Mouse (Mus musculus): ENCODE results near the gene Apol9b. TPM values are rescaled to one million over a fixed set of nuclear protein-coding genes. Genes with fewer than 3 reads are reported as not detected.

Apol9b gene
- total RNA-seq, 2 experiments from 2014 or later: not detected

DNA sequence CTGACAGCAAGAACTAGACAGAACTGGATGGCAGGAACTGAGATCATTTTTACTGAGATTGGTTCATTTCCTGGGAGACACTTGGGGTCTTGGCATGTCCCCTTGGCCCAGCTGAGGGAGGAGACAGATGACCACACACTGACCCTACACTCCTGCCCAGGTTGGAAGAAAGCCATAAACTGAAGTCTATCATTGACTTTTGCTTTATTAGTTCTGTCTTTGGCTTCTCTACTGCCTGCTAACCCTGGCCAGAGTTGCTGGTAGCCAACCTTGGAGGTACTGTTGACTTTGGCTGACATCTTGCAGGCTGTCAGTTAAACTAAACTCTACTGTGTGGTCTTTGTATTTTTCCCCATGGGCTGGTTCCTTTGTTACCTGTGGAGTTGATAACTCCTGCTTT lies 16.2 kb downstream of the Apol9b start:
- DNase-seq (ENCODE audit: extremely low spot score in 1 of 2, low spot score in 1 of 2): no peak

DNA sequence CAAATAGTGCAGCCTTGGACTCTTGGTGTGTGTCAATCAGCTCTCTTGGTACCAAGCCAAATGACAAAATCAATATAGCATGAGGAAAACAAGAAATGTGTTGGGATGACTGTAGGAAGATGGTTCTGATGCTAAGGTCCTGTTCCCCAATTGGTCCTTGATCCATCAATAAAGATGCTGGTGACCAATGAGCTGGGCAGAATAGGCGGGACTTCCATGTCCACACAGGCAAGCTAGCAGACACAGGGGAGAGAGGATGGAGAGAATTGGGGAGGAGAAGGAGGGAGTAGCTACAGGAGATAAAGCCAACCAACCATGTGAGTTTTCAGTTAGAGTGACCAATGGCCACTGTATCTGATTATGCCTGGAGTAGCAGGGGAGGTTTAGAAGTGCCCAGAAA lies 17.5 kb downstream of the Apol9b start:
- no peak for DNase-seq (ENCODE audit: extremely low spot score in 1 of 2, low spot score in 1 of 2)

DNA sequence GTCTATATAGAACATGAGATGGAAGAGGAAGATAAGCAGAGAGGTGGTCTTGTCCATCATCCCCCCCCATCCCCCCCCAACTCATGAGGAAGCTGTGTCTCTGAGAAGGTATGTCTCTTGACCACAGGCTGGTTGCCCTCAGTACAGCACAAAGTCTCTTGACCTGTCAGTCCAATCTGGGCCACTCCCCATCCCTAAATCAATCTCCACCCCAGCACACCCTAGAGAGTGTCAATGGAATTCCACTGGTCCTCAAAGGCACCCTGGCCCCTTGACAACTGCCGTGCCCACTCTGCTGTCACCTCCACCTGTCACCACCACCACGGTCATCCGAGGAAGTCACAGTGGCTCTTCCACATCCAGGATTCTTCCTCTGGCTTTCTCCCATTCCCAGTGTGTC lies 19.6 kb downstream of the Apol9b start:
- DNase-seq (ENCODE audit: extremely low spot score in 1 of 2, low spot score in 1 of 2): no peak

DNA sequence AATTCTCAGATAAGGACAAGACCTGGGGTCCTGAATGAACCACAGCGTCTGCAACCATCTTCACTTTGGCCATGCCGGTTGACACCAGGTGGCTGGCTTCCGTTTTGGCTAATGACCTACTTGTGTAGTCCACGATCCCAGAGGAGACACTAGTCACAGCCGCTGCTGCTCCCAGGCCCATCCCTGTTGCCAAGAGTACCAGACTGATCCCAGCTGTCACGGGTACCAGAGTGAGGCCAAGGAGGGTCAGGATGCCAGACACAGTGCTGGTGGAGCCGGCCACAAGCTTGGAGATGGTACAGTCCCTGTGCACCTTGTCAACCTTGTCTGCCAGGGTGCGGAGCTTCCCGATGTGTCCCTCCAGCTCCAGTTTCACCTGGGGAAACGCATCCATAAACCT lies 20.9 kb downstream of the Apol9b start:
- no peak for DNase-seq (ENCODE audit: extremely low spot score in 1 of 2, low spot score in 1 of 2)

DNA sequence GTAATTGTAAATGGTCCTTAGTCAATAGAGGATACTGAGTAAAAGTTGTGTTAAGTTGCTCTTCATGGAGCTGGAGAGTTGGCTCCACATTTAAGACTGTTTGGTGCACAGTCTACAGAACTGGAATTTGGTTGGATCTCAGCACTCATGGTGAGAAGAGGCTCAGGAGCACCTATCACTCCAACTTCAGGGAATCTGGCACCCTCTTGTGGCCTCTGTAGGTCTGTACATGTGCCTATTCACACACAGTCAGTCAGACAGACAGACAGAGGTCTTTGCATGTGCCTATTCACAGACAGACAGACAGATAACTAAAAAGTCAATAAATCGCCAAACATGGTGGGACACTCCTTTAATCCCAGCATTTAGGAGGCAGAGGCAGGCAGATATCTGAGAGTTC lies 21.6 kb downstream of the Apol9b start:
- DNase-seq (ENCODE audit: extremely low spot score in 1 of 2, low spot score in 1 of 2): no peak

GRCm38 (mm10) chr15:77752443-77752842 lies 23.6 kb downstream of the Apol9b start:
- no peak for DNase-seq (ENCODE audit: extremely low spot score in 1 of 2, low spot score in 1 of 2)

DNA sequence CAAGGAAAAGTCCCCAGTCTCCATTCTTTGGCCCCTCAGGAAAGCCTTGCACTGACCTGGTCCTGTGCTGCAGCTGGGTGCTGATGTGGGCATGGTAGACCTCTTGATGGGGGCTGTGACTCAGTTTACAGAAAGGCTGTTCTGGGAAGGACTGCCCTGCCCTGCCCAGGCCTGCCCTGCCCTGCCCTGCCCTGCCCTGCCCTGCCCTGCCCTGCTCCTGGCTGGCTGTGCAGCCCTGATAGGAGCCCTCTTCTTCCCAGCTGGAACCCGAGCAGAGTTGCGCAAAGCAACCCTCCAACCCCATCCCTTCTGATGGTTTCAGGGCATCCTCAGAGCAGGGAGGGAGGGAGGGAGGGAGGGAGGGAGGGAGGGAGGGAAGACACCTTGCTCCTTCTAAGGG lies 26.3 kb downstream of the Apol9b start:
- DNase-seq (ENCODE audit: extremely low spot score in 1 of 2, low spot score in 1 of 2): no peak

GRCm38 (mm10) chr15:77756081-77756480 lies 27.2 kb downstream of the Apol9b start:
- DNase-seq (ENCODE audit: extremely low spot score in 1 of 2, low spot score in 1 of 2): no peak

DNA sequence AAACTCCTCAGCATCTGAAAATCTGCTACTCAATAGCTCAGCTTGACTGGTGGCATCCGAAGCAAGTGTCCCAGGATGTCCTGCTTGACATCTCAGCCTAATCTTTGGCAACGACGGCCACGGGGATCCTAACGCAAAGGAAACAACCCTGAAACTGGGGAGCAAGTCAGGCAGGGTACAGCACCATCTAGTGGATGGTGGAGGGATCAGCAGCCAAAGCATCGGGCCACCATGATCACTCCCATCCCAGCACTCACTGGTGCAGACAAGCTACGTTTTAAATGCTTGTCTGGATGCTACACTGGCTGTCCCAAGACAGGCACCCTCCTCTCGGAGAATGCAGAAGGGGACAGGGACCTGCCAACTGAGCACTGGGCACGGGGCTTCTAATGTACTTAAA lies 28.0 kb downstream of the Apol9b start, which contains the start of gene Apol8:
Gene Apol8 (minus strand): TSS at position 156 of the 400 bp plus-strand sequence.
- DNase-seq (ENCODE audit: extremely low spot score in 1 of 2, low spot score in 1 of 2): peak in 1 of 2 experiments; percentile 53

- no peak for DNase-seq (ENCODE audit: extremely low spot score in 1 of 2, low spot score in 1 of 2)
Measured at GRCm38 (mm10) chr15:77757586-77758226, 28.9 kb downstream of the Apol9b start.

DNA sequence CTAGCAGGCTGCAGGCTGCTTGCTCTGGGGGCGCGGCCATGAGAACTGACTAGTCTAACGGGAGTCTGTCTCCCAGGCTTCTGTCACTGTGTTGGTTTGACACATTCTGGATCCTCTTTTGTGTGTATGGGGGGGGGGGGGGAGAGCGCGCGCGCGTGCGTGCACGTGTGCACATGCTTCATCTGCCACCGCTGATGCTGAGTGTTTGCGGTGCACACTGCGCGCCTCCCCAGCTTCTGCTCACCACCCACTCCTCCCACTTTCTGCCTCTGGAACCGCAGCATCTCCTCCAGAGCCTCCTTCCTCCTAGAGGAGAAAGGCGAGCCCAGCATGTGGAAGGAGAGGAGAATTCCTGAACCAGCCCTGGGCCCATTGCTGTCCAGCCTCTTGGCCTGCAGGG lies 31.2 kb downstream of the Apol9b start:
- DNase-seq (ENCODE audit: extremely low spot score in 1 of 2, low spot score in 1 of 2): no peak

- no peak for DNase-seq (ENCODE audit: extremely low spot score in 1 of 2, low spot score in 1 of 2)
Measured at GRCm38 (mm10) chr15:77761083-77761482, 32.2 kb downstream of the Apol9b start.

DNA sequence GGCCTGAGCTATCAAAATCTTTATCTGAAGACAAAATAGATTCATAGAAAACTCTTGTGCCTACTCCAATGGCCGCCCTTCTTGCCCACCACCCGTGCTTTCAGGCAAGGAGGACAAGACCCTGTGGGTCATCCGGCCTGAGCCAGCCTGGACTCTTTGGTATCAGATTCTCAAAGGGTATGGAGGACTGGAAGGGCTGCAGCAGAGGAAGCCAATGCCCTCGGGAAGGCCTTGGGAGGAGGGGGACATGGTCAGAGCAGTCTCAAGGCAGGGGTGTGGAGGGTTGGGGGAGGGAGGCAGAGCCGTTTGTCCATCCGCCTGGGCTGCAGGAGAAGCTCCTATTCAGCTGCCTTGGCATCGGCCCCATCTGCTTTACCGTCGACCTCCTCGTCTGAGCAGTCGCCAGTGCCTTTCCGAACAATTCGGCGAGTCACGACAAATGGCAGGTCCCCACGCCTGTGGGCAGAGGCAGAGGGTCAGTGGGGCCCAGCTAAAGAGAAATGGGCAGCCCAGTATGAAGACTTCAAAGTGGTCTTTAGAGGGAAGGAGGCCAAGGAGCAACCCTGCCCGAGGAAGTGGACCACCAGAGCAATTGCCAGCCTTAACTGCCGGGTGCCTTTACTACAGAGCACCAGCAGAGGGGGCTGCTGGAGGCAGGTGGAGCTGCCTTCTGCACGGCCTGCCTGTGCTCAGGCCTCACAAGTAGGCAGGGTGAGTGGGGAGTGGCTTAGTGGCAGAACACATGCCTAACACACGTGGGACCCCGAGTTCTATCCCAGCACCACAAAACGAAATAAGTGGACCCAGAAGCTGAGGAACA lies 32.9 kb downstream of the Apol9b start:
- DNase-seq (ENCODE audit: extremely low spot score in 1 of 2, low spot score in 1 of 2): peak in 1 of 2 experiments; percentile 56

- DNase-seq (ENCODE audit: extremely low spot score in 1 of 2, low spot score in 1 of 2): no peak
Measured at GRCm38 (mm10) chr15:77763050-77763449, 34.2 kb downstream of the Apol9b start.

GRCm38 (mm10) chr15:77763702-77764101 lies 34.9 kb downstream of the Apol9b start:
- no peak for DNase-seq (ENCODE audit: extremely low spot score in 1 of 2, low spot score in 1 of 2)

GRCm38 (mm10) chr15:77764391-77765006 lies 35.7 kb downstream of the Apol9b start:
- no peak for DNase-seq (ENCODE audit: extremely low spot score in 1 of 2, low spot score in 1 of 2)

DNA sequence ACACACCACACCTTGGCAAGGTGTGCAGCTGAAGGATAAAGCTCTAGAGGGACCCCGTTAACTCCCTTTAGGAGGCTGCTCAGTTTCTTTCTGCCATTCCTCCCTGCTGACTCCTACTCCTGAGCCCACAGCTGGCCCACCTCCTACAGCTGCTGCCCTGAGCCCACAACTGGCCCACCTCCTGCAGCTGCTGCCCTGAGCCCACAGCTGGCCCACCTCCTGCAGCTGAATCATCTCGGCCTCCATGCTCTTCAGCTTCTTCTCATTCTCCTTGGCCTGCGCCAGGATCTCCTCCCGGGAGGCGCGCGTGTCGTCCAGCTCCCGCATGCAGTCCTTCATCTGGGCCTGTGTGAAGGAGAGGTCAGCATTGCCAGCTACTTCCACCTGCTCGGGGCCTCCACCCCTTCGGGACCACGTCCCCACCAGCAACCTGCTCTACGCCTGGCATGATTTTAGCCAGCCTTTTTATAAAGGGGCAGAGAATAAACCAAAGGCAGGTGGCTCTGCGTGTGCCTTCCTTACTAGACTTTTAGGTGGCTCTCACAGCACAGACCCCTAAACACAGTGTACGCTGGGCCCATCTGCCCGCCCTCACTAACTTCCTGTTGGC lies 36.8 kb downstream of the Apol9b start:
- no peak for DNase-seq (ENCODE audit: extremely low spot score in 1 of 2, low spot score in 1 of 2)

GRCm38 (mm10) chr15:77766981-77767380 lies 38.1 kb downstream of the Apol9b start:
- DNase-seq (ENCODE audit: extremely low spot score in 1 of 2, low spot score in 1 of 2): no peak

- no peak for DNase-seq (ENCODE audit: extremely low spot score in 1 of 2, low spot score in 1 of 2)
Measured at GRCm38 (mm10) chr15:77770341-77770740, 41.5 kb downstream of the Apol9b start.

- DNase-seq (ENCODE audit: extremely low spot score in 1 of 2, low spot score in 1 of 2): no peak
Measured at GRCm38 (mm10) chr15:77770942-77771341, 42.1 kb downstream of the Apol9b start.
